In the genomic region with DNA sequence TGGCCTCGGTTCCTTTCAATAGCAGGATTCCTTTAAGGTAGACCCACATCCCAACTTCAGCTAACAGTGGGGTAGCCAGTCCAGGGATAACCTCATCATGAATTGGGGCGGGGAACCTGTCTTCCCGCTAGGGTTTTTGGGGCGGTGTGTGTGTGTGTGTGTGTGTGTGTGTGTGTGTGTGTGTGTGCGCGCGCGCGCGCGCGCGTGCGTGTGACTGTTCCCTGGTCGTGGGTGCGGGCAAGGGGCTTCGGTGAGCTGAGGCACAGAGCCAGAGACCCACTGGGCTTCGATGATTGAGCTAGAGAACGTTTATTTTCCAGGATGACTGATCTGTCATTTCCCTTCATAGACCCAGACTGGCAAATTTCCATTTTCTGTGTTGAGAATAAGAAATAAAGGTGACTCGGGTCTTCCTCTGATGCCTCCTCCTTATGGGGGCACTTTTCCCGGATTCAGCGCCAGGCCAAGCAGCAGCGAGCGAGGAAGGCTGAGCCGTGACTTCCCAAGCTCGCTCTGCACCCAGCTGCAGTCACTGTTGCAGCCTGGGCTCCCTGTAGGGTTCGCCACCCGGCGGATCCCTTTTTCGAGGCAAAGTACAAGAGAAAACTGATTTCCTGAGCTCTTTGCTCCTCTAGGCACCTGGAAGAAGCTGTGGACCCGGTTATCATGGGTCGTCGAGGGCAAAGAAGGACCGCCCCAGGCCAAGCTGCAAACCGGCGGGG, we compare ENCODE assay signal across 11 mouse cellular contexts. TPM values are rescaled to one million over a fixed set of nuclear protein-coding genes. Genes with fewer than 3 reads are reported as not detected.
A peak's percentile ranks its signal among the peaks of the same experiment; 100 is the strongest.
DNase-seq lines count a peak whose midpoint lies in the region; ATAC-seq lines count a peak whose summit lies in the region.
"Had no signal": no experiment of that assay in that cellular context is flagged by ENCODE, and none has a peak within 500 bp of the region (broad histone marks: within the 10 kb centered on the region; RNA-seq: fewer than 3 reads in every experiment).

No protein-coding gene starts in this region.

- no peak overlapping the region for H3K27ac ChIP-seq in kidney, embryonic 14.5 days (ENCODE audit: low read depth, low read length)
- H3K27ac ChIP-seq in kidney, embryonic 15.5 days, result no peak overlapping the region
- 0 out of 2 replicates have a peak overlapping the region, but pooled peaks have one; percentile 33 for H3K27ac ChIP-seq in embryonic facial prominence, embryonic 13.5 days
- no peak overlapping the region for H3K27ac ChIP-seq in hindbrain, embryonic 14.5 days
- H3K27ac ChIP-seq in neural tube, embryonic 11.5 days (ENCODE audit: low read depth, low read length), result no peak overlapping the region

- H3K4me3 ChIP-seq in kidney, embryonic 14.5 days (ENCODE audit: low read length), result peak overlapping the region; percentile 9; the same call in 1 of the 2 replicates
- no peak overlapping the region for H3K4me3 ChIP-seq in kidney, embryonic 15.5 days (replicated peaks)
- H3K4me3 ChIP-seq in embryonic facial prominence, embryonic 13.5 days, result peak overlapping the region; percentile 12; the same call in 1 of the 2 replicates
- no peak overlapping the region for H3K4me3 ChIP-seq in hindbrain, embryonic 14.5 days (replicated peaks; ENCODE audit: low read length)
- H3K4me3 ChIP-seq in neural tube, embryonic 11.5 days (ENCODE audit: low read depth, low read length), result no peak overlapping the region

- H3K4me2 ChIP-seq in kidney, embryonic 14.5 days (replicated peaks; ENCODE audit: low read depth, low read length), result no peak overlapping the region; the same call in 1 of the 2 replicates
- no peak overlapping the region for H3K4me2 ChIP-seq in kidney, embryonic 15.5 days
- H3K4me2 ChIP-seq in embryonic facial prominence, embryonic 13.5 days, result peak overlapping the region; percentile 41
- H3K4me2 ChIP-seq in hindbrain, embryonic 14.5 days (replicated peaks), result no peak overlapping the region
- peak overlapping the region; percentile 7; the same call in 1 of the 2 replicates for H3K4me2 ChIP-seq in neural tube, embryonic 11.5 days (ENCODE audit: low read depth)

- H3K9me3 ChIP-seq in kidney, embryonic 14.5 days (ENCODE audit: control insufficient read depth, low read length), result no peaks in the 10 kb centered on the region
- no peaks in the 10 kb centered on the region for H3K9me3 ChIP-seq in kidney, embryonic 15.5 days (replicated peaks)
- no peaks in the 10 kb centered on the region for H3K9me3 ChIP-seq in embryonic facial prominence, embryonic 13.5 days
- no peaks in the 10 kb centered on the region for H3K9me3 ChIP-seq in hindbrain, embryonic 14.5 days (ENCODE audit: control insufficient read depth, low read length)
- H3K9me3 ChIP-seq in neural tube, embryonic 11.5 days (ENCODE audit: control insufficient read depth, low read length), result no peaks in the 10 kb centered on the region

- no peak for ATAC-seq in kidney, embryonic 14.5 days (ENCODE audit: low FRiP score, low TSS enrichment)
- ATAC-seq in kidney, embryonic 15.5 days (replicated peaks; ENCODE audit: low FRiP score), result no peak
- no peak for ATAC-seq in embryonic facial prominence, embryonic 13.5 days (ENCODE audit: insufficient number of reproducible peaks, insufficient read depth, low FRiP score, low TSS enrichment, low read depth)
- peak; percentile 40; the same call in 1 of the 2 replicates for ATAC-seq in hindbrain, embryonic 14.5 days (ENCODE audit: low FRiP score)
- ATAC-seq in neural tube, embryonic 11.5 days (ENCODE audit: insufficient read depth, low FRiP score, low TSS enrichment), result no peak
- no peak for ATAC-seq in activated CD4-positive, CD25-positive, alpha-beta regulatory T cell, adult 4 months
- ATAC-seq: inflammation-experienced regulatory T-cells, adult 6 months had no signal

- H3K9ac ChIP-seq in kidney, embryonic 14.5 days (ENCODE audit: low read depth, low read length), result no peak overlapping the region
- H3K9ac ChIP-seq in kidney, embryonic 15.5 days, result no peak overlapping the region
- no peak overlapping the region for H3K9ac ChIP-seq in embryonic facial prominence, embryonic 13.5 days
- H3K9ac ChIP-seq in hindbrain, embryonic 14.5 days, result no peak overlapping the region
- no peak overlapping the region for H3K9ac ChIP-seq in neural tube, embryonic 11.5 days (ENCODE audit: low read length)

- no peaks in the 10 kb centered on the region for H3K4me1 ChIP-seq in kidney, embryonic 14.5 days (ENCODE audit: control insufficient read depth, insufficient read depth, low read length)
- H3K4me1 ChIP-seq in kidney, embryonic 15.5 days, result no peaks in the 10 kb centered on the region
- H3K4me1 ChIP-seq in embryonic facial prominence, embryonic 13.5 days, result peaks cover 7% of the 10 kb centered on the region
- H3K4me1 ChIP-seq in hindbrain, embryonic 14.5 days (replicated peaks; ENCODE audit: control insufficient read depth, insufficient read depth, low read length), result no peaks in the 10 kb centered on the region
- H3K4me1 ChIP-seq in neural tube, embryonic 11.5 days (ENCODE audit: control insufficient read depth, insufficient read depth, low read length), result 0 out of 2 replicates have a peak, but pooled peaks cover 2% of the 10 kb centered on the region

- 3% methylated on average over 36 of the region's 36 CpGs for WGBS in kidney, embryonic 14.5 days
- WGBS in kidney, embryonic 15.5 days, result 3% methylated on average over 36 of the region's 36 CpGs
- WGBS in embryonic facial prominence, embryonic 13.5 days, result under 1% methylated on average over 35 of the region's 36 CpGs
- WGBS in hindbrain, embryonic 14.5 days, result 2% methylated on average over 36 of the region's 36 CpGs
- 2% methylated on average over 33 of the region's 36 CpGs for WGBS in neural tube, embryonic 11.5 days

- H3K36me3 ChIP-seq in kidney, embryonic 14.5 days (ENCODE audit: control insufficient read depth, insufficient read depth, low read length), result no peaks in the 10 kb centered on the region
- no peaks in the 10 kb centered on the region for H3K36me3 ChIP-seq in kidney, embryonic 15.5 days
- no peaks in the 10 kb centered on the region for H3K36me3 ChIP-seq in embryonic facial prominence, embryonic 13.5 days
- H3K36me3 ChIP-seq in hindbrain, embryonic 14.5 days (replicated peaks; ENCODE audit: control insufficient read depth, insufficient read depth), result no peaks in the 10 kb centered on the region
- H3K36me3 ChIP-seq in neural tube, embryonic 11.5 days (ENCODE audit: control insufficient read depth, insufficient read depth, low read length), result no peaks in the 10 kb centered on the region

- peaks cover 79% of the 10 kb centered on the region for H3K27me3 ChIP-seq in kidney, embryonic 14.5 days (ENCODE audit: control insufficient read depth, insufficient read depth, low read length)
- H3K27me3 ChIP-seq in kidney, embryonic 15.5 days, result peaks cover 92% of the 10 kb centered on the region
- H3K27me3 ChIP-seq in embryonic facial prominence, embryonic 13.5 days, result peaks cover 89% of the 10 kb centered on the region
- peaks cover 94% of the 10 kb centered on the region for H3K27me3 ChIP-seq in hindbrain, embryonic 14.5 days (ENCODE audit: control insufficient read depth, insufficient read depth, low read length)
- peaks cover 69% of the 10 kb centered on the region for H3K27me3 ChIP-seq in neural tube, embryonic 11.5 days (ENCODE audit: control insufficient read depth, insufficient read depth, low read length)

- no peak for DNase-seq in hindbrain, embryonic 14.5 days (ENCODE audit: low spot score)
- DNase-seq in neural tube, embryonic 11.5 days (ENCODE audit: low spot score), result no peak
- no peak for DNase-seq in right cerebral cortex, adult 2 months (ENCODE audit: low spot score in 2 of 2)
- no peak for DNase-seq in T-cell, adult 2 months (ENCODE audit: low spot score)
- DNase-seq: right cerebral cortex, postnatal 25 days had no signal

RNA-seq across cellular contexts. Expression of a gene that starts 12.0 kb away (rescaled TPM):
- not detected in 2 replicates for polyA plus RNA-seq in kidney, embryonic 14.5 days (2014; fragmentation: Nextera tagmentation; extraction: Ambion mirVana)
- not detected in 2 replicates for polyA plus RNA-seq in kidney, embryonic 15.5 days (2015; fragmentation: Nextera tagmentation; extraction: Ambion mirVana)
- 9.3 and 19.0 TPM in 2 replicates for polyA plus RNA-seq in embryonic facial prominence, embryonic 13.5 days (2015; fragmentation: Nextera tagmentation; extraction: Ambion mirVana)
- not detected in 2 replicates for polyA plus RNA-seq in hindbrain, embryonic 14.5 days (2014; fragmentation: Nextera tagmentation; extraction: Ambion mirVana)
- polyA plus RNA-seq in neural tube, embryonic 11.5 days (2014; fragmentation: Nextera tagmentation; extraction: Ambion mirVana), result not detected in 2 replicates
- not detected for polyA plus RNA-seq in activated CD4-positive, CD25-positive, alpha-beta regulatory T cell, adult 4 months (2017; shearing (Covaris generic))
- polyA plus RNA-seq: inflammation-experienced regulatory T-cells, adult 6 months; liver, adult 2 months had no signal

Comparison
In these comparisons a context has a peak if more than half of its experiments do, and no peak if none do; other contexts are left out.
1. H3K4me3 ChIP-seq: peak in kidney, embryonic 14.5 days (single experiment) and embryonic facial prominence, embryonic 13.5 days (single experiment); none in kidney, embryonic 15.5 days (single experiment), hindbrain, embryonic 14.5 days (single experiment) and neural tube, embryonic 11.5 days (single experiment).
2. H3K4me2 ChIP-seq: peak in embryonic facial prominence, embryonic 13.5 days (single experiment) and neural tube, embryonic 11.5 days (single experiment); none in kidney, embryonic 14.5 days (single experiment), kidney, embryonic 15.5 days (single experiment) and hindbrain, embryonic 14.5 days (single experiment).
3. RNA of a gene that starts 12.0 kb away (polyA plus RNA-seq): 9.3 to 19.0 TPM in embryonic facial prominence, embryonic 13.5 days; not detected in kidney, embryonic 15.5 days, not detected in kidney, embryonic 14.5 days, not detected in hindbrain, embryonic 14.5 days, not detected in neural tube, embryonic 11.5 days and not detected in activated CD4-positive, CD25-positive, alpha-beta regulatory T cell, adult 4 months; every median in the first group is over 10 times any median in the second.